Mouse (Mus musculus): ENCODE data around the gene Klk6.

DNA sequence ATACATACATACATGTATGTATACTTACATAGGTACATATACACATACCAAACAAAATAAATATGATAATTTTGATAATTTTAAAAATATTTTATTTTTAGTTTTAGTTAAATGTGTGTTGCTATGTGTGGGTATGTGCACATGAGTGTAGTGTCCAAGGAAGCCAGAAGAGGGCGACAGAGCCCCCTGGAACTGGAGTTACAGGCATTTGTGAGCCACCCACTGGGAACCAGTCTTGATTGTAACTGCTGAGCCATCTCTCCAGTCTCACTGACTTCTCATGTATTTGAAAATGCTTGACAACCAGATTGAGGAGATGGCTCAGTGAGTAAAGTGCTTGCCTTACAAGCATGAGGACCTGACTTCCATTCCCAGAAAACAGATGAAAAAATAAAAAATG lies 54.0 kb downstream of the Klk6 start:
- no peak for TF ChIP-seq EP300 (IDR thresholded peaks at IDR 0.05)
- no peak for TF ChIP-seq CTCF (IDR thresholded peaks at IDR 0.05)
